Mouse (Mus musculus) ovary, postnatal 14 days (tissue): ENCODE results near the gene Zfp655.
"Not testable (repeated sequence)": the region's sequence is repeated elsewhere in the genome, so short reads cannot be mapped to it uniquely, and the experiment has no call there.

Source experiments
- DNase-seq: peaks from one replicate; pipeline ENCODE4 v3.0.0; 2022; ENCODE audit warnings: low spot score

Gene Zfp655

DNA sequence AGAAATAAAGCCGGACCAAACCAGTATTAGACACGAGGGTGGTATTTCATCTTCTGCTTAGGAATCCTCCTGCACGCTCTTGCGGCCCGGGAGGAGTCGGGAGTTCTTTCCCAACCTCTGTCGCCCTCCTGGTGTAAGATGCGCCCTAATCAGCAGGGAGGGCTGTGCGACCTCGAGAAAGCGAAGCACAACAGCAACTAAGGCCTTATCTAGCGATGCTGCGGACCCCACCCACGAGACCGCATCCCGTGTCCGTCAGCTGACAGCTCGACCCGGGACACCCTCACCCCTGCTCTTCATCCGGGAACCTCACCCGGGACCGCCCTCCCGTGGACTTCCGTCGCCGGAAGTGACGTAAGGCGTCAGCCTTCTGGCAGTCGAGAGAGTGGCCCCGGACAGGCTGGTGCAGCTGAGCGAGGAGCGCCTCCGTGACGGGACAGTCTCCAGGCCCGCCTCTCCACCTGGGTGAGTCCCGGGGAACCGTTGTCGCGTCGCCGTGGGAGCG, at the start of gene Zfp655:
TSS of gene Zfp655 (plus strand) at position 349 of the 505 bp plus-strand sequence.
- peak; percentile 96 for DNase-seq

DNA sequence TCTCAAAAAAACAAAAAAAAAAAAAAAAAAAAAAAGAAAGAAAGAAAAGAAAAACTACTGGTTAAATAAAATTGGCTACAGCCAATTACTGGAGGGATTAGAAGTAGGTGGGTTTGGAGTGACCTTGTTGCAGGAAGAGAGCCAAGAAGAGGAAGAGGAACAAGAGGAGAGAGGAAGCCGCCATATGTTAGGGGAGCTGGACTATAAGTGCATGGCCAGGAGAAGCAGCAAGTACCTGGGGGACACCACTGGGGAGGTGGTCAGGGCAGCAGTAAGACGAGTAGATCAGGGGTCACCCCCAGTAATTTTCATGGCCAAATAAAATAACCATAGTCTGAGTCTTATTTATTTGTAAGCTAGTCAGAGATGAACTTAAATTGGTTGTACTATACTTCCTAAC, 46.3 kb upstream of the Zfp655 start:
- DNase-seq = no peak

- DNase-seq = no peak
Measured at GRCm38 (mm10) chr5:145189416-145189815, 42.1 kb upstream of the Zfp655 start.

DNA sequence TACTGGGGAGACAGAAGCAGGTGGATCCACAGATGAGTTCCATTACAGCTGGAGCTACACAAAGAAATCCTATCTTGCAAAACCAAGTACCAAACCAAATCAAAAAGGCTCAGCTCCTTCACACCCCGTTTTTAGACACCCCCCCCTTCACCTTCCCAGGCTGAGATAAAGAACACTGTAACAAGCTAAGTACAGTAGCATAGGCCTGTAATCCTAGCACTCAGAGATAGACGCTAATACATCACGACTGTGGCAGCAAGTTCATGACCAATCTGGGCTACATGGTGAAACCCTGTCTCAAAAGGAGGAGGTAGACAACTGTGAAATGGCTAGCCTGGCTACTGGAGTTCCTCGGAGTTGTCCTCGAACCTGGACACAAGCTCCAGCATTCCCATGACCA, 41.1 kb upstream of the Zfp655 start:
- no peak for DNase-seq

- DNase-seq = peak; percentile 86
Measured at GRCm38 (mm10) chr5:145190875-145191798, 40.4 kb upstream of the Zfp655 start.

- no peak for DNase-seq
Measured at GRCm38 (mm10) chr5:145191962-145192361, 39.6 kb upstream of the Zfp655 start, which contains the start of gene Atp5j2. TSS of gene Atp5j2 (minus strand) at chr5:145192062.

DNA sequence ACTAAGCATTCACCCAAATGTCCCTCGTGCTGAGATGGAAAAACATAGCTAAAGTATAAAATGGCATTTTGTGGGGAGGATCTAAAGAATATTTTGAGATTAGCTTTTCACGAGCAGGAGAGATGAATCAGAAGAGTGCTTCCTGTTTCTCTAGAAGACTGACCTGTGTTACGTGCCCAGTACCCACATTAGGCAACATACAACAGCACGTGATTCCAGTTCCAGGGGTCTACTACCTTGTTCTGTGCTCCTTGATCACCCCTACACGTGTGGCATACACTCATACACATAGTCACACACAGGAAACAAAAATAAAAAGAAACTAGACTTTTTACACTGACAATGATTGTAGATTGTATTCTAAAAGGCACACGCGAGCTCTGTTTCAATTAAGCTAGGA, 31.1 kb upstream of the Zfp655 start:
- no peak for DNase-seq

- peak; percentile 53 for DNase-seq
Measured at GRCm38 (mm10) chr5:145201321-145201991, 30.1 kb upstream of the Zfp655 start, which contains the start of gene Zkscan14. TSS of gene Zkscan14 (minus strand) at chr5:145201868.

GRCm38 (mm10) chr5:145202446-145202845, 29.1 kb upstream of the Zfp655 start:
- DNase-seq = no peak

DNA sequence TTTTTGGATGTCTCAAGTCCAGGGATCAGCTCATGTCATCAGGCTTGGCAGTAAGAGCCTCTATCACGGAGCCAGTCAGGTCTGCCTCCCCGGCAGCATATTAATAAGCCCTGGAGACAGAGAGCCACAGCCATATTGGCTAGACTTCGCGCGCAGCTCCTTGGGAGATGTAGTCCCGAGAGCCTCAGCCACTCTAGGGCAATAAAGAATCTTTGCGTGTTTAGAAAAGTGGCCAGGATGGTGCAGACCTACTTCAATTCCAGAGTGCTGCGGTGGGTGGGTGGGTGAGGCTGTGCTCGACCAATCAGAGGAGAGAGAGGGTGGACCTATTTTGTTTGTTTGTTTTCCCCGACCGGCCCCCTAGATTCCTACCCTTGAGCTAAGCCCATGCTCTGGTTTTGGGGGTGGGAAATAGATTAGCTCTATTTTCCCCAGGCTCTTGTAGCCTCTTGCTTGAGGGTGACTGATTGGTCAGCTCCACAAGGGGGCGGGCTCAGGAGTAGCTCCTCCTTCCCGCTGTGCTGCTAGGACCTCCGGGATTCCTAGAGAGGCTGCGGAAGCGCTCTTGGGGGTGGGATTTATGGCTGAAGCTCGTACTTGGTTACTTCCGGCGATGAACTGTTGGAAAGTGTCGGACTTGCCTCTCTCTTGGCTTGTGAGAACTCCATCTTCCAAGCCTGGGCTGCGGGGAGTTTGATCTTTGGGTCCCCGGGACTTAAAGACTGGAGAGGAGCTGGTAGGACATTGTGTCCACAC, 27.4 kb upstream of the Zfp655 start, which contains the start of gene Zkscan5:
TSS of gene Zkscan5 (plus strand) at position 627 of the 756 bp plus-strand sequence.
- peak; percentile 93 for DNase-seq

- no peak for DNase-seq
Measured at GRCm38 (mm10) chr5:145205041-145205440, 26.5 kb upstream of the Zfp655 start.

DNA sequence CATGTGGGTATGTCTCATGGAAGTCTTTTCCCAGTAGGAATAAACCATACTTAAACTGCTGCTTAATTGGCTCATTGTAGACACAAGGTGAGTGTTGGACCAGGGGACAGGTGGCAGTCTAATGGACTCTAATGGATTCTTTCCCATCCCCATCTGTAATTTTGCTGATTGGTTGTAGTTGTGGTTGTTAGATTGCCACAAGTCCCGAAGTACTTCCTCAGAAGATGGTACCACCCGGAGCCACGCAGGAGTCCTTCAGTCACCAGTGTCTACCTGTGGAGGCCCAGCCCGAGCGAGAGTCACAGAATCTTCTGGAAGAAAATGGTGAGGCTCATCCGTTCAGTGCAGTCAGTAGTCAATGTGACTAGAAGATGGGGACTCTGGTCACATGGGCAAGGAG, 24.1 kb upstream of the Zfp655 start:
- DNase-seq = no peak

GRCm38 (mm10) chr5:145207954-145208353, 23.6 kb upstream of the Zfp655 start:
- no peak for DNase-seq

GRCm38 (mm10) chr5:145208391-145208790, 23.1 kb upstream of the Zfp655 start:
- DNase-seq = not testable (repeated sequence)

DNA sequence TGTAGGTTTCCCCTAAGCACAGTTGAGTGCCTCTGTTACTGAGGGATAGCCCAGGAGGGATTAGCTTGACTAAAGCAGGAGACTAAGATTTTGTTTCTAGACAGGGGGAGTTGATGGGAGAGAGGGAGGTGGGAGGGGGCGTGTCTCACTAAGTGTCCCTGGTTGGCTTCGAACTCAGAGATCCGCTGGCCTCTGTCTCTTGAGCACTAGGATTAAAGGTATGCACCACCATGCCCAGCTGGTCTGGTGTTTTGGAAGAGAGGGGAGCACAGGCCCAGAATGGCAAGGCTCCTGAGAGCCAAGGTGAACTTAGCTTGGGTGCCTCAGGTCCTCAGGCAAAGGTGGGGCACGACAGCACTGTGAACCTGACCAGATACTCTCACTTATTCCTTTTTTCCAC, 20.2 kb upstream of the Zfp655 start:
- DNase-seq = no peak

- no peak for DNase-seq
Measured at GRCm38 (mm10) chr5:145212216-145212615, 19.3 kb upstream of the Zfp655 start.

DNA sequence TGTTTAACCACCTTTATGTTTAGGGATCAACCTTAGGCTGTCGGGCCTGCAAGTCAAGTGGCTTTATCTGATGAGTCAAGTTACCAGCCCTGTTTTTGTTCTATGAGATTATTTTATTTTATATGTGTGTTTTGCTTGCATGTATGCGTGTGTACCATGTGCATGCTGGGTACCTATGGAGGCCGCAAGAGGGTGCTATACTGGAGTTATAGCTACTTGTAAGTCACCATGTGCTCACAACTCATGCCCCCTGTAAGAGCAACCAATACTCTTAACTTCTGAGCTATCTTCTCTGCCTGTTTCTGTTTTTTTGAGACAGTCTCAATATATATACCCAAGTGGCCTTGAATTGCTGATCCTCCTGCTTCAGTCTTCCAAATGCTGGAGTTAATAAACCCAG, 18.0 kb upstream of the Zfp655 start:
- no peak for DNase-seq

GRCm38 (mm10) chr5:145214679-145215078, 16.8 kb upstream of the Zfp655 start:
- DNase-seq = no peak

DNA sequence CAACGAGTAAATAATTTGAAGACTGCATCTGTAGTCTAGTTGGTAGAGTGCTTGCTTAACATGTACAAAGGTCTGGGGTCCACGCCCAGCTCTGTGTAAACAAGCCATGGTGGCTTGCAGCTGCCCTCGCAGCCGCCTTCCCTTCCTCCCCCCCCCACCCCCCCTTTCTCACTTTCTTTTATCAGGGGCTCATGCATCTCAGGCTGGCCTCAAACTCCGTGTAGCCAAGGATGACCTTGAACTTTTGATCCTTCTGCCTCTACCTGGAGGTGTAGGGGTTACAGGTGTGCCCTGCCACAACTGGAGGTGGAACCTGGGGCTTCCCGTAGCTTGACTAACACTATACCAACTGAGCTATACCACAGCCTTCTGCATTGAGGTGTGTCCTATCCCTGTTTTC, 13.8 kb upstream of the Zfp655 start:
- no peak for DNase-seq

GRCm38 (mm10) chr5:145218206-145218605, 13.3 kb upstream of the Zfp655 start:
- DNase-seq = no peak

DNA sequence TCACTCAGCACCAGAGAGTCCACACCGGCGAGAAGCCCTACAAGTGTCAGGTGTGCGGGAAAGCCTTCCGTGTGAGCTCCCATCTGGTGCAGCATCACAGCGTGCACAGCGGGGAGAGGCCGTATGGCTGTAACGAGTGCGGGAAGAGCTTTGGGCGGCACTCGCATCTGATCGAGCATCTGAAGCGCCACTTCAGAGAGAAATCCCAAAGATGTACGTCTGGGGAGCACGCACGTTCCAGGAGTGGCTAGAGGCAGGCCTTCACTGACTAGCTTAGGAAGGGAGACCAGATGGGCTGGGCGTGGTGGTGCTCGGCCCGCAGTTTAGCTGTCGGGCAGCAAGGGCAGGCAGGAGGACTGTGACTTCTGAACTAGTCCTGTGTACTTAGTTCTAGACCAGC, 12.8 kb upstream of the Zfp655 start:
- no peak for DNase-seq

- no peak for DNase-seq
Measured at GRCm38 (mm10) chr5:145219981-145220380, 11.5 kb upstream of the Zfp655 start.
